Mouse (Mus musculus) embryonic fibroblast, embryonic 13.5 days (primary cell): ENCODE data around the gene Mst1r.
A peak's percentile ranks its signal among the peaks of the same experiment; 100 is the strongest.

ENCODE experiments used
- CTCF ChIP-seq: IDR thresholded peaks from 2 replicates; pipeline ENCODE4 v1.5.1; 2011; ENCODE audit warnings: mild to moderate bottlenecking, control low read depth, low read length, moderate library complexity, borderline replicate concordance; ENCODE audit not compliant: insufficient read depth
- POLR2A ChIP-seq: IDR thresholded peaks from 2 replicates; pipeline ENCODE4 v1.6.1; 2011; ENCODE audit warnings: low read depth, mild to moderate bottlenecking, control low read depth, low read length, moderate library complexity

- TF ChIP-seq CTCF: peak; percentile 29; the same call in 1 of the 2 replicates
- TF ChIP-seq POLR2A: no peak
Observed at GRCm38 (mm10) chr9:107891023-107891422, 15.7 kb upstream of the Mst1r start.
